Mouse (Mus musculus): ENCODE results near the gene Chrna9. TPM values are rescaled to one million over a fixed set of nuclear protein-coding genes. Genes with fewer than 3 reads are reported as not detected.

The Chrna9 gene
- polyA plus RNA-seq, 1 experiment from 2014 or later = 0.26 TPM

GRCm38 (mm10) chr5:66014437-66014836 lies 79.7 kb downstream of the Chrna9 start:
- H3K9me3 ChIP-seq (replicated peaks) = no peaks in the 10 kb centered on the region
- WGBS = 81% methylated on average over 2 of the region's 2 CpGs
- no peak overlapping the region for H3K9ac ChIP-seq
- no peaks in the 10 kb centered on the region for H3K27me3 ChIP-seq (replicated peaks)
- H3K4me3 ChIP-seq = no peak overlapping the region
- H3K4me2 ChIP-seq = no peak overlapping the region
- H3K36me3 ChIP-seq = no peaks in the 10 kb centered on the region
- no peaks in the 10 kb centered on the region for H3K4me1 ChIP-seq (replicated peaks)
- ATAC-seq (ENCODE audit: insufficient number of reproducible peaks, low FRiP score) = no peak
- no peak overlapping the region for H3K27ac ChIP-seq (ENCODE audit: poor library complexity, severe bottlenecking)

GRCm38 (mm10) chr5:66015449-66015961 lies 80.8 kb downstream of the Chrna9 start:
- Histone ChIP-seq H3K4me2 (no peak overlapping the region), H3K4me3 (no peak overlapping the region), H3K9ac (no peak overlapping the region), H3K9me3 (replicated peaks) (no peaks in the 10 kb centered on the region), H3K4me1 (replicated peaks) (no peaks in the 10 kb centered on the region), H3K27ac (ENCODE audit: poor library complexity, severe bottlenecking) (no peak overlapping the region), H3K36me3 (no peaks in the 10 kb centered on the region), H3K27me3 (replicated peaks) (no peaks in the 10 kb centered on the region)
- no peak for ATAC-seq (ENCODE audit: insufficient number of reproducible peaks, low FRiP score)
- WGBS = 78% methylated on average over 2 of the region's 2 CpGs

- H3K4me1 ChIP-seq (replicated peaks) = no peaks in the 10 kb centered on the region
- no peak overlapping the region for H3K4me2 ChIP-seq
- no peak overlapping the region for H3K27ac ChIP-seq (ENCODE audit: poor library complexity, severe bottlenecking)
- H3K9ac ChIP-seq = no peak overlapping the region
- ATAC-seq (ENCODE audit: insufficient number of reproducible peaks, low FRiP score) = no peak
- 95% methylated on average over 31 of the region's 31 CpGs for WGBS
- H3K27me3 ChIP-seq (replicated peaks) = no peaks in the 10 kb centered on the region
- H3K36me3 ChIP-seq = no peaks in the 10 kb centered on the region
- no peak overlapping the region for H3K4me3 ChIP-seq
- H3K9me3 ChIP-seq (replicated peaks) = peaks cover 13% of the 10 kb centered on the region
Observed at GRCm38 (mm10) chr5:66026796-66027195, 92.1 kb downstream of the Chrna9 start.

Small RNAs within 50 kb of the gene (microRNA-seq; reads per million reads assigned to microRNA genes)
- gene Gm25952 = not detected

Other genes starting within 250 kb of the Chrna9 start
- gene Pds5a, start 236.6 kb upstream of the Chrna9 start, polyA plus RNA-seq (2016; fragmentation: Nextera tagmentation; extraction: Ambion mirVana) = 61.7 and 63.8 TPM in 2 replicates
- 31.9 and 32.9 TPM in 2 replicates for gene N4bp2, start 171.4 kb upstream of the Chrna9 start, polyA plus RNA-seq (2016; fragmentation: Nextera tagmentation; extraction: Ambion mirVana)
- 0.85 and 0.97 TPM in 2 replicates for gene Rhoh, start 73.7 kb upstream of the Chrna9 start, polyA plus RNA-seq (2016; fragmentation: Nextera tagmentation; extraction: Ambion mirVana)
- 0.29 and 0.31 TPM in 2 replicates for gene 9130230L23Rik, start 69.4 kb downstream of the Chrna9 start, polyA plus RNA-seq (2016; fragmentation: Nextera tagmentation; extraction: Ambion mirVana)
- 2.2 and 2.4 TPM in 2 replicates for gene Rbm47, start 238.2 kb downstream of the Chrna9 start, polyA plus RNA-seq (2016; fragmentation: Nextera tagmentation; extraction: Ambion mirVana)